Mouse (Mus musculus): ENCODE results near the gene 4930548H24Rik. TPM values are rescaled to one million over a fixed set of nuclear protein-coding genes. Genes with fewer than 3 reads are reported as not detected.
"Not testable (repeated sequence)": the region's sequence is repeated elsewhere in the genome, so short reads cannot be mapped to it uniquely, and the experiment has no call there.

Gene 4930548H24Rik
- polyA plus RNA-seq, 1 experiment from 2014 or later, result not detected

- ATAC-seq (ENCODE audit: low FRiP score) (peak; percentile 42; the same call in 1 of the 2 replicates), DNase-seq (ENCODE audit: low spot score, missing footprints) (no peak)
- Histone ChIP-seq H3K27ac (ENCODE audit: low read depth, low read length) (no peak overlapping the region), H3K4me2 (peak overlapping the region; percentile 97), H3K27me3 (ENCODE audit: control insufficient read depth, insufficient read depth, low read length) (no peaks in the 10 kb centered on the region), H3K4me1 (ENCODE audit: control insufficient read depth, insufficient read depth, low read length) (peaks cover 10% of the 10 kb centered on the region), H3K9ac (ENCODE audit: low read length) (peak overlapping the region; percentile 89), H3K9me3 (ENCODE audit: control insufficient read depth, low read length) (no peaks in the 10 kb centered on the region), H3K36me3 (ENCODE audit: control insufficient read depth, insufficient read depth, low read length) (peaks cover 2% of the 10 kb centered on the region; the same call in 1 of the 2 replicates), H3K4me3 (ENCODE audit: low read depth, low read length) (peak overlapping the region; percentile 87)
- 5% methylated on average over 40 of the region's 40 CpGs for whole genome bisulfite sequencing
These were observed 41.7 kb downstream of the 4930548H24Rik start for GRCm38 (mm10) chr5:31527117-31527680.

DNA sequence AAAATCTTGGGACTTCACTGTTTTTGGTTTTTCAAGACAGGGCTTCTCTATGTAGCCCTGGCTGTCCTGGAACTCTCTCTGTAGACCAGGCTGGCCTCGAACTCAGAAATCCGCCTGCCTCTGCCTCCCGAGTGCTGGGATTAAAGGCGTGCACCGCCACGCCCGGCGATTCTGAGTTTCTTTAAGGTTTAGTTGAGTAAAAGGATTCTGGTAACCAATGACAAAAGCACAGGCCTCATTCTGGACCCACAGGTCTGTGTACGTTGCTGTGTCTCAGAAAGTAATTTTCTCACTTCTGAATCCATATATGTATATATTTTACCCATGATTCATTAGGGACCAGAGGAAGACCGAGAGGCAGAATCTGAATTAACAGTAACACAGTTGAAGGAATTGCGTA is 42.2 kb downstream of the 4930548H24Rik start, which contains the start of gene Supt7l:
TSS of gene Supt7l (minus strand) at position 101 of the 400 bp plus-strand sequence.
- H3K4me1 ChIP-seq (ENCODE audit: control insufficient read depth, insufficient read depth, low read length); ATAC-seq (ENCODE audit: low FRiP score); H3K9me3 ChIP-seq (ENCODE audit: control insufficient read depth, low read length); H3K36me3 ChIP-seq (ENCODE audit: control insufficient read depth, insufficient read depth, low read length); H3K27me3 ChIP-seq (ENCODE audit: control insufficient read depth, insufficient read depth, low read length); DNase-seq (ENCODE audit: low spot score, missing footprints): not testable (repeated sequence)
- Histone ChIP-seq H3K27ac (ENCODE audit: low read depth, low read length) (0 out of 2 replicates have a peak within 1 kb of the TSS, but pooled peaks have one; percentile 62), H3K9ac (ENCODE audit: low read length) (peak within 1 kb of the TSS; percentile 89), H3K4me3 (ENCODE audit: low read depth, low read length) (peak within 1 kb of the TSS; percentile 87), H3K4me2 (peak within 1 kb of the TSS; percentile 97)
- WGBS, result 78% methylated on average over 11 of the region's 11 CpGs

GRCm38 (mm10) chr5:31528560-31528959 is 43.0 kb downstream of the 4930548H24Rik start:
- H3K4me3 ChIP-seq (ENCODE audit: low read depth, low read length), result no peak overlapping the region
- no peaks in the 10 kb centered on the region for H3K27me3 ChIP-seq (ENCODE audit: control insufficient read depth, insufficient read depth, low read length)
- H3K27ac ChIP-seq (ENCODE audit: low read depth, low read length), result no peak overlapping the region
- no peak overlapping the region for H3K9ac ChIP-seq (ENCODE audit: low read length)
- peaks cover 2% of the 10 kb centered on the region for H3K36me3 ChIP-seq (ENCODE audit: control insufficient read depth, insufficient read depth, low read length)
- peaks cover 10% of the 10 kb centered on the region for H3K4me1 ChIP-seq (ENCODE audit: control insufficient read depth, insufficient read depth, low read length)
- DNase-seq (ENCODE audit: low spot score, missing footprints), result no peak
- 66% methylated on average over 2 of the region's 2 CpGs for WGBS
- H3K9me3 ChIP-seq (ENCODE audit: control insufficient read depth, low read length), result no peaks in the 10 kb centered on the region
- no peak overlapping the region for H3K4me2 ChIP-seq
- no peak for ATAC-seq (ENCODE audit: low FRiP score)

- Histone ChIP-seq H3K36me3 (ENCODE audit: control insufficient read depth, insufficient read depth, low read length) (peaks cover 4% of the 10 kb centered on the region), H3K4me1 (ENCODE audit: control insufficient read depth, insufficient read depth, low read length) (no peaks in the 10 kb centered on the region), H3K4me2 (no peak overlapping the region), H3K9ac (ENCODE audit: low read length) (no peak overlapping the region), H3K4me3 (ENCODE audit: low read depth, low read length) (no peak overlapping the region), H3K9me3 (ENCODE audit: control insufficient read depth, low read length) (no peaks in the 10 kb centered on the region), H3K27me3 (ENCODE audit: control insufficient read depth, insufficient read depth, low read length) (no peaks in the 10 kb centered on the region), H3K27ac (ENCODE audit: low read depth, low read length) (no peak overlapping the region)
- peak; percentile 83 for DNase-seq (ENCODE audit: low spot score, missing footprints)
- ATAC-seq (ENCODE audit: low FRiP score), result no peak
- 95% methylated on average over 2 of the region's 2 CpGs for WGBS
These were observed 49.7 kb downstream of the 4930548H24Rik start for GRCm38 (mm10) chr5:31535228-31535627.

Other genes with a start within 250 kb of the 4930548H24Rik start
- 147 and 148 TPM in 2 replicates for gene Nrbp1, start 244.9 kb upstream of the 4930548H24Rik start, polyA plus RNA-seq (2014; fragmentation: Nextera tagmentation; extraction: Ambion mirVana)
- 1.3 TPM in 1 of 2 replicates, not detected in the other for gene Gm9970, start 244.5 kb upstream of the 4930548H24Rik start, polyA plus RNA-seq (2014; fragmentation: Nextera tagmentation; extraction: Ambion mirVana)
- gene Krtcap3, start 234.0 kb upstream of the 4930548H24Rik start, polyA plus RNA-seq (2014; fragmentation: Nextera tagmentation; extraction: Ambion mirVana), result 2.6 and 3.4 TPM in 2 replicates
- gene Ift172, start 194.6 kb upstream of the 4930548H24Rik start, polyA plus RNA-seq (2014; fragmentation: Nextera tagmentation; extraction: Ambion mirVana), result 25.6 and 31.9 TPM in 2 replicates
- gene Fndc4, start 189.7 kb upstream of the 4930548H24Rik start, polyA plus RNA-seq (2014; fragmentation: Nextera tagmentation; extraction: Ambion mirVana), result 43.3 and 54.0 TPM in 2 replicates
- gene Gckr, start 188.3 kb upstream of the 4930548H24Rik start, polyA plus RNA-seq (2014; fragmentation: Nextera tagmentation; extraction: Ambion mirVana), result 0.11 and 0.22 TPM in 2 replicates
- gene Zfp512, start 33.3 kb upstream of the 4930548H24Rik start, polyA plus RNA-seq (2014; fragmentation: Nextera tagmentation; extraction: Ambion mirVana), result 78.5 and 81.4 TPM in 2 replicates
- 70.9 and 71.2 TPM in 2 replicates for gene Gpn1, start 9.0 kb downstream of the 4930548H24Rik start, polyA plus RNA-seq (2014; fragmentation: Nextera tagmentation; extraction: Ambion mirVana)
- gene Slc4a1ap, start 41.3 kb downstream of the 4930548H24Rik start, polyA plus RNA-seq (2014; fragmentation: Nextera tagmentation; extraction: Ambion mirVana), result 26.2 and 32.0 TPM in 2 replicates
- 19.2 and 21.4 TPM in 2 replicates for gene Supt7l, start 42.1 kb downstream of the 4930548H24Rik start, polyA plus RNA-seq (2014; fragmentation: Nextera tagmentation; extraction: Ambion mirVana)
- gene Mrpl33, start 111.2 kb downstream of the 4930548H24Rik start, polyA plus RNA-seq (2014; fragmentation: Nextera tagmentation; extraction: Ambion mirVana), result 221 and 233 TPM in 2 replicates
- 2.8 and 3.3 TPM in 2 replicates for gene Rbks, start 211.9 kb downstream of the 4930548H24Rik start, polyA plus RNA-seq (2014; fragmentation: Nextera tagmentation; extraction: Ambion mirVana)
- 45.9 and 50.6 TPM in 2 replicates for gene Babam2, start 211.9 kb downstream of the 4930548H24Rik start, polyA plus RNA-seq (2014; fragmentation: Nextera tagmentation; extraction: Ambion mirVana)

Data from midbrain, embryonic 11.5 days (tissue).